Mouse (Mus musculus): ENCODE measurements at regions not wholly inside any gene's neighbourhood (a gene's known extent, or its start where the extent isn't known, plus 50 kb on each side); places are given as distances from the start of the nearest gene placed in this dataset.

DNA sequence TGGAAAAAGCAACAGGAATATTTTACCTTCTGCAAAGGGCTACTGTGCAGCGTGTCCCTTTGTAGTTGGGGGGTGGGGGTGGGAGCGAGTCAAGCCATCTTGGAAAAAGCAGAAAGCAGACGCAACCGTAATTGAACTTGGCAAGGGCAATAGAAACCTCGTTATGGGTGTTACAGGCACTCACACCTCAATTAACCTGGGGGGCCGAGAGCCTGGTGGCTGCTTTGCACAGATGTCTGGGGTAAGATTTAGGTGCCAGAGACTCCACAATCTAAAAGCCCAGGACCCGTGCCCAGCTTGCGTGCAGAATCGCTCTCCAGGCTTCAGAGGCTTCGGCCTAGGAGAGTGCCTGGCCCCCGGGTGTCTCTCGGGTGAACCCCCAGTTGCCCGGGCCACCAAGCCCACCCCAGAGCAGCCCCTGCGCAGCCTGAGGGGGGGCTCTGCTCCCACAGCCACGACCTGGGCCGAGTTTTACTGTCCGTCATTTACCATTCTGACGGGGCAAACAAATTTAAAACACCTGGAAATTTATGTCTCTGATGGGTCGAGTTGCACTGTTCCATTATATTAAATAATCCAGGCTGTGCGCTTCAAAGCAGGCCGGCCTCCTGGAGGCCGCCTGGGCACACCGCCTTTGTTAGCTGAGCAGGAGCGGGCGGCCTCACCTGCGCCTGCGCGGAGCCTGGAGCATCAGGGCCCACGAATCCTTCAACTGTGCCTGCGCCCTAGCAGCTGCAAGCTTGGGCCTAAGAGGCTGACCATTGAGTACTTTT, 212.4 kb downstream of the Srbd1 start:
- H3K9me3 ChIP-seq: peaks cover 5% of the 10 kb centered on the region; the same call in 1 of the 2 replicates
- no peak; the same call in 1 of the 2 replicates for ATAC-seq (ENCODE audit: insufficient number of reproducible peaks, insufficient read depth, low FRiP score, low TSS enrichment)
- no peak overlapping the region for H3K4me3 ChIP-seq
- 33% methylated on average over 30 of the region's 30 CpGs for WGBS
- H3K4me2 ChIP-seq (replicated peaks): no peak overlapping the region
- H3K4me1 ChIP-seq: peaks cover 25% of the 10 kb centered on the region
- no peaks in the 10 kb centered on the region for H3K36me3 ChIP-seq
- 0 out of 2 replicates have a peak, but pooled peaks cover 3% of the 10 kb centered on the region for H3K27me3 ChIP-seq
- peak overlapping the region; percentile 67 for H3K27ac ChIP-seq
- no peak overlapping the region for H3K9ac ChIP-seq

DNA sequence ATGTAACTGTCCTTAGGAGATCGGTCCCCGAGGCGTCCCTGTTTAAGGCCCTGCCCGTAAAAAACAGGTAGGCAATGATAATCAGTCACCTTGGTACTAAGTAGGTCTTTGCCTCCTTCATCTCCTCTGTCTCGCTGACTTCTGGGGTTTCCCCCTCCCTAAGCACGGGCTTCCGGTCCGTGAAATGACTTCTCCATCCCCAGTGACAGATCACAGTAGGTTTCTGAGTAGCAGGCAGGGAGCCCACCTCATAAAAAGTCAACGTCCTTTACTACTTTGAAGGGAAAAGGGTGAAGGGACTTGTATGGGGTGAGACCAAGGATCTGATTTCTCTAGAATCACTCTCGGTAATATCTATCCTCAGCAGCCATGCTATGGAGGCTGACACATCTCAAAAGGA, 213.0 kb downstream of the Srbd1 start:
- ATAC-seq (ENCODE audit: insufficient number of reproducible peaks, insufficient read depth, low FRiP score, low TSS enrichment): no peak
- WGBS: 73% methylated on average over 10 of the region's 10 CpGs
- H3K27ac ChIP-seq: peak overlapping the region; percentile 67; the same call in 1 of the 2 replicates
- no peak overlapping the region for H3K4me3 ChIP-seq
- no peaks in the 10 kb centered on the region for H3K27me3 ChIP-seq
- H3K9me3 ChIP-seq: peaks cover 1% of the 10 kb centered on the region; the same call in 1 of the 2 replicates
- no peak overlapping the region for H3K4me2 ChIP-seq (replicated peaks)
- H3K36me3 ChIP-seq: no peaks in the 10 kb centered on the region
- H3K9ac ChIP-seq: no peak overlapping the region
- H3K4me1 ChIP-seq: peaks cover 25% of the 10 kb centered on the region

DNA sequence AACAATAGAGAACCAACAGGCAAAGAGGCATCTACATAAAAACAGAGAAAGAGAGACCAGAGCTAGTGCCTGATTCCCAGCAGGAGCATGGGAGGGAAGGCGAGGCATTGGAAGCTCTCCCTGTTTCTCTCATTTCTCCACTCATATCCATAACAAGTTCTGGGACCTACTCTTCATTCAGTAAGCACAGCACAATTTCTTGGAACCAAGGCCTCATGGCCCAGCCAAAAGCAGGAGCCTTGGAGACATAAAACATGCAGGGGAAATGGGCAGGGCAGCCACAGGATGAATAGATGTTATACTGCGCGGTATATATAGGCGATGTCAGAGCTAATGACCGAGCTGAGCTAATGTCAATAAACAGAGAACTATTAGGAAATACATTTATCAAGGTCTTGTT, 214.2 kb downstream of the Srbd1 start:
- Histone ChIP-seq H3K9ac (no peak overlapping the region), H3K27ac (no peak overlapping the region), H3K4me1 (peaks cover 25% of the 10 kb centered on the region)

DNA sequence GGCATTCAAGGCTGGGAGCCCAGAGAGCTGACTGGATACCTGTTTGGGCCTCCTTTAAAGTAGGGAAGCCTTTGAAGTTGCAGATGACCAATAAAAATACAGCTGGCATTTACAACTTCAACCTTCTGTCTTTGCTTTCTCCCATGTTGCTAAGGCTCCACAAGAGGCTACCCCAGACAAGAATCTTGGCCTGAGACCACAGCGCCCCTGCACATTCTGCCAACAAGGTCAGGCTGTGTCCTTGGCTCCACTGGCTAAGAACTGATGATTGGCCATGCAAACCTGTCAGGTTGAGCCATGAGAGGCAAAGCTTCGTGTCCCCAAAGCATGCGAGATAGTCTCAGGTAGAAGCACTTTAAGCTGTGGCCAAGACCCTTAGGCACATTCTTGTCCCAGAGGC, 214.6 kb downstream of the Srbd1 start:
- H3K9ac ChIP-seq: no peak overlapping the region
- WGBS: 85% methylated on average over 3 of the region's 3 CpGs
- 0 out of 2 replicates have a peak, but pooled peaks cover 3% of the 10 kb centered on the region for H3K27me3 ChIP-seq
- no peaks in the 10 kb centered on the region for H3K36me3 ChIP-seq
- H3K9me3 ChIP-seq: no peaks in the 10 kb centered on the region
- H3K27ac ChIP-seq: no peak overlapping the region
- ATAC-seq (ENCODE audit: insufficient number of reproducible peaks, insufficient read depth, low FRiP score, low TSS enrichment): no peak
- H3K4me3 ChIP-seq: no peak overlapping the region
- H3K4me2 ChIP-seq (replicated peaks): no peak overlapping the region
- H3K4me1 ChIP-seq: peaks cover 25% of the 10 kb centered on the region

More for the DNA sequence above, 214.2 kb downstream of the Srbd1 start:
- H3K4me3 ChIP-seq: no peak overlapping the region
- H3K27me3 ChIP-seq: 0 out of 2 replicates have a peak, but pooled peaks cover 1% of the 10 kb centered on the region
- H3K4me2 ChIP-seq (replicated peaks): no peak overlapping the region
- H3K9me3 ChIP-seq: no peaks in the 10 kb centered on the region
- no peaks in the 10 kb centered on the region for H3K36me3 ChIP-seq
- no peak for ATAC-seq (ENCODE audit: insufficient number of reproducible peaks, insufficient read depth, low FRiP score, low TSS enrichment)
- 79% methylated on average over 5 of the region's 5 CpGs for WGBS

DNA sequence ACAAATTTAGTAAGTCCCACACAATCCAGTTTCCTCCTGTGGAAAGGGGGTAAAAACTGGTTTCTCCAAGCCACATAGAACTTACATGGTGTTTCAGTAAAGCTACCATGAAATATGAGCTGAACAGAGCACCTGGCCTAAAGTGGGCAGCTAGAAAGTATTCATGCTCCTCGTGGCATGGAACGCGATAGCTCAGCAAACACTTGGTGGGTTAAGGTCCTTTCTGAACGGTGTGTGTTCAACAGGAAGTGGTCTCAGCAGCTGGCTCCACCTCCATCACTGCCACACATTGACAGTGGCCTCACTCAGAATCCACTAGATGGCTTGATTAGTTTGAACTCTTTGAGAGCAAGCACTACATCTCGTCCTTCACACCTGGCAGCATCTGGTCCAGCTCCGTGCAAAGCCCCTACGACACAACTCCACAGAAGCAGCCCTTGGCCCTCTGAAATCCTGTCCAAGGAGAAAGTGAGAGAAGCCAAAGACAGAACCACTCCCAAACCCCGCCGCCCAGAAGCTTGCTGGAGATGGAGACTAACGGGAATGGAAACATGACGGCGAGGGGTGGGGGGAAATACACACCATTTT, 215.2 kb downstream of the Srbd1 start:
- no peak overlapping the region for H3K27ac ChIP-seq
- 78% methylated on average over 12 of the region's 12 CpGs for WGBS
- H3K4me3 ChIP-seq: no peak overlapping the region
- H3K9me3 ChIP-seq: no peaks in the 10 kb centered on the region
- no peaks in the 10 kb centered on the region for H3K36me3 ChIP-seq
- H3K27me3 ChIP-seq: 0 out of 2 replicates have a peak, but pooled peaks cover 3% of the 10 kb centered on the region
- H3K4me2 ChIP-seq (replicated peaks): no peak overlapping the region
- no peak for ATAC-seq (ENCODE audit: insufficient number of reproducible peaks, insufficient read depth, low FRiP score, low TSS enrichment)
- H3K4me1 ChIP-seq: peaks cover 25% of the 10 kb centered on the region
- H3K9ac ChIP-seq: no peak overlapping the region

DNA sequence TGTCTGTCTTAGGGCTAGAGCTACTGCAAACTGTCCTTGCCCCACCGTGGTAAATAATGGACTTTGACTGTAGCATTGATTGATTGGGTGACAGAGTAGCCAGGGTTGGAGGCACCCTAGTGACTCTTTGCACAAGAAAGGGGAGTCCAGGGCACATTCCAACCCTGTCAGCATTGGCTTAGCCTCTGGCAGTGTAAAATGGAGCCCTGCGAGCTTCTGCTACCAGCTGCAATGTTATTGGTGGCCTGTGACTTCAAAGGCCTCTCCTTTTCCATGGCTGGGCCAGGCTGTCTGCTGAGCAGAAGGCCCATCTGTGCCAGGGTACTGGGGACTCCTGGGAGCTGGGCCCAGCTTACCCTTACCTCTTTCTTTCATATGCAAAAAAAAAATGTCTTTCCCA, 216.4 kb downstream of the Srbd1 start:
- no peak for ATAC-seq (ENCODE audit: insufficient number of reproducible peaks, insufficient read depth, low FRiP score, low TSS enrichment)
- 0 out of 2 replicates have a peak, but pooled peaks cover 3% of the 10 kb centered on the region for H3K27me3 ChIP-seq
- no peaks in the 10 kb centered on the region for H3K9me3 ChIP-seq
- H3K4me1 ChIP-seq: peaks cover 27% of the 10 kb centered on the region
- H3K36me3 ChIP-seq: no peaks in the 10 kb centered on the region
- no peak overlapping the region for H3K4me2 ChIP-seq (replicated peaks)
- H3K4me3 ChIP-seq: no peak overlapping the region
- WGBS: 54% methylated on average over 2 of the region's 2 CpGs
- H3K9ac ChIP-seq: no peak overlapping the region
- H3K27ac ChIP-seq: no peak overlapping the region

DNA sequence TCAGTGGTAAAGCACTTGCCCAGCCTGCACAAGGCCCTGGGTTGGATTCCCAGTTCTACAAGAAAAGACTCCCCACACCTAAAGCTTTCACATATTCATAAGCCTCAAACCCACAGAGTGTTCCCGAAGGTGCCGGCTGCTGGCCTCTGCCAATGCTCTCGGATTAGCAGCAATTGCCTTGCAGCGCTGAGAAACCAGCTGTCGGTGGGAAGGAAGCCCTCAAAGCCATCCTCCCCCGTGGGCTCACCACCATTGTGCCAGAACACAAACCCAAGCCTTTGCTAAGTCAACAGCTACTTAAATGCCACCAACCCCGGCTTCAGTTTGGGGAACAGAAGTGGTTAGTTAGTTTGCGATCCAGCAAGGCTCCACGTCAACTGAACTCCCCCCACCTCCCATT, 217.7 kb downstream of the Srbd1 start:
- Histone ChIP-seq H3K4me1 (peaks cover 21% of the 10 kb centered on the region), H3K4me2 (replicated peaks) (no peak overlapping the region), H3K9ac (no peak overlapping the region), H3K27me3 (0 out of 2 replicates have a peak, but pooled peaks cover 3% of the 10 kb centered on the region), H3K4me3 (no peak overlapping the region), H3K9me3 (no peaks in the 10 kb centered on the region), H3K36me3 (no peaks in the 10 kb centered on the region), H3K27ac (no peak overlapping the region)
- no peak for ATAC-seq (ENCODE audit: insufficient number of reproducible peaks, insufficient read depth, low FRiP score, low TSS enrichment)
- WGBS: 74% methylated on average over 9 of the region's 9 CpGs

DNA sequence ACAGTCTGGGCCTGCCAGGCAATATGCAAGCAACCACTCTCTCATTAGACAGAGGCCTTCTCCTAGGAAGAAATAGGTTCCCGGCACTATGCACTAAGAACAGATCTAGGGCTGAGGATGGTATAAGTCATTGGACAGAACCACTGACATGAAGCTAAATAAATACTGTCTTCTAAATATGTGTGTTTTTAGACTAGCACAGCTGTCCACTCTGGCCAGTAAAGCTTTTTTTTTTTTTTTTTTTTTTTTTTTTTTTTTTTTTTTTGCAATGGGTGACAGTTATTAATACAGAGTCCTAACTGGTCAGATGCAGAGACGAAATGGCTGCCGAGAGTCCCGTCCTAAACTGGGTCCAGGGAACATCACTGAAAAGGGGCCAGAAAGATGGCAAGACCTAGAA, 218.9 kb downstream of the Srbd1 start:
- H3K27ac ChIP-seq: no peak overlapping the region
- ATAC-seq (ENCODE audit: insufficient number of reproducible peaks, insufficient read depth, low FRiP score, low TSS enrichment): no peak
- no peaks in the 10 kb centered on the region for H3K36me3 ChIP-seq
- H3K9ac ChIP-seq: no peak overlapping the region
- H3K4me3 ChIP-seq: no peak overlapping the region
- H3K9me3 ChIP-seq: no peaks in the 10 kb centered on the region
- H3K27me3 ChIP-seq: 0 out of 2 replicates have a peak, but pooled peaks cover 3% of the 10 kb centered on the region
- WGBS: 90% methylated on average over 4 of the region's 4 CpGs
- peaks cover 18% of the 10 kb centered on the region for H3K4me1 ChIP-seq
- H3K4me2 ChIP-seq (replicated peaks): no peak overlapping the region

DNA sequence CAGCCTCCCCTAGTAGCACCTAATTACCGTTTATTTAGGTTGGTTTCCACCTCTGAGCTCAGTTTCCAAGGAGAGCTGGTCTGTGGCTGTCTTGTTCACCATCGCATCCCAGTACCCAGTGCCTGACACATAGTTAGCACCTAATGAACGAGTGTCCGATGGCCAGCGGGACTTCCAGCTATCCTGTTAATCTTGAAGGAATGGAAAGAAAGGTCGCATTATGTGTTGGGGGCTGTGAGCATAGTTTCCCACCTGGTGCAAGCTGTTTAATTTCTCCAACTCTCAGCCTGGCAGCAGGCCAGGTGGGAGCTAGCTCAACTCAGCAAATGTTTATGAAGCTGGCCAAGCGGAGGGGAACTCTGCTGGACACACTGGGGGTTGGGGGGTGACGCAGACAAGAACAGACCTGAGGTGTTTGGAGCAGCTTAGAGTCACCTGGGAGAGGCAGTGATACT, 223.7 kb downstream of the Srbd1 start:
- Histone ChIP-seq H3K4me2 (replicated peaks) (no peak overlapping the region), H3K4me1 (peaks cover 19% of the 10 kb centered on the region), H3K36me3 (no peaks in the 10 kb centered on the region), H3K9me3 (no peaks in the 10 kb centered on the region), H3K27ac (no peak overlapping the region), H3K4me3 (no peak overlapping the region), H3K9ac (no peak overlapping the region), H3K27me3 (0 out of 2 replicates have a peak, but pooled peaks cover 3% of the 10 kb centered on the region)
- 62% methylated on average over 8 of the region's 8 CpGs for WGBS
- ATAC-seq (ENCODE audit: insufficient number of reproducible peaks, insufficient read depth, low FRiP score, low TSS enrichment): no peak

DNA sequence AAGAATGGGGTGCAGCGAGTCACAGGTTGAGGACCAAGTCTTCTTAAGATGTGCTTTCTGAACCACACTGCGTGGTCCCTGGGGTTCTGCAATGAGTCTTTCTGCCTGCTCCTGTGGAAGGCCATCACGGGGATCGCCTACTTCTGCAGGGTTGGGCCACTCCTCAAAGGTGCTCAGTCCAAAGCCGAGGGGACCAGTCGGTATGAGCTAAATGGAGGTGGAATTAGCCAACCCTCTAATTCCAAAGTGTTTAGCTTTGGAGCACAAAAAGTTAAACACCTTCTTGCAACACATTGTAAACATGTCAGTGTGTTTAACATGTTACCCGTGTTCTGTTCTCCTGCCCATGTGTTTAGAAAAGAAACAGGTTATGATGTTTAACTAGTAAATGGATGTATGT, 225.1 kb downstream of the Srbd1 start:
- H3K27ac ChIP-seq: no peak overlapping the region
- H3K27me3 ChIP-seq: no peaks in the 10 kb centered on the region
- H3K36me3 ChIP-seq: no peaks in the 10 kb centered on the region
- H3K4me1 ChIP-seq: peaks cover 19% of the 10 kb centered on the region
- no peaks in the 10 kb centered on the region for H3K9me3 ChIP-seq
- no peak overlapping the region for H3K4me2 ChIP-seq (replicated peaks)
- ATAC-seq (ENCODE audit: insufficient number of reproducible peaks, insufficient read depth, low FRiP score, low TSS enrichment): no peak
- H3K9ac ChIP-seq: no peak overlapping the region
- whole genome bisulfite sequencing: 87% methylated on average over 7 of the region's 7 CpGs
- H3K4me3 ChIP-seq: no peak overlapping the region

DNA sequence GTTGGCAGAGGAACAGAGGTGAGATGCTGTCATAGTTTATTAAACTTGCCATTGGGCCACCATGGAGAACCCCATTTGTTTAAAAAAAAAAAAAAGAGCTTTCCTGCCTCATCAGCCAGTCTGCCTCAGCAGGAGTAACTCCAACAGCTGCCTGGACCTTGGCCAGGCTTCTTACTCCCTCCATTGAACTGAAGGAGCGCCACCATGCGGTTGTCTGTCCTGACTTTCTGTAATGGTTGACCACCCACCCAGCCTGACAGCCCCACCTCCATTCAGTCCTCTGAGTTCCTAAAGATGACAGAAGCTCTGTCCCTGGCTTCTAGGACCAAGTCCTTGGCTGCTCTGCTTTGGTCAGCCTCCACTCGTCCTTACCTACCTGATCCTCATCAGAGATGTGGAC, 227.8 kb upstream of the Six2 start:
- Histone ChIP-seq H3K4me1 (peaks cover 8% of the 10 kb centered on the region; the same call in 1 of the 2 replicates), H3K9me3 (no peaks in the 10 kb centered on the region), H3K9ac (no peak overlapping the region), H3K36me3 (no peaks in the 10 kb centered on the region), H3K4me3 (no peak overlapping the region), H3K4me2 (replicated peaks) (no peak overlapping the region), H3K27me3 (no peaks in the 10 kb centered on the region), H3K27ac (no peak overlapping the region)
- ATAC-seq (ENCODE audit: insufficient number of reproducible peaks, insufficient read depth, low FRiP score, low TSS enrichment): no peak
- WGBS: 89% methylated on average over 3 of the region's 3 CpGs

DNA sequence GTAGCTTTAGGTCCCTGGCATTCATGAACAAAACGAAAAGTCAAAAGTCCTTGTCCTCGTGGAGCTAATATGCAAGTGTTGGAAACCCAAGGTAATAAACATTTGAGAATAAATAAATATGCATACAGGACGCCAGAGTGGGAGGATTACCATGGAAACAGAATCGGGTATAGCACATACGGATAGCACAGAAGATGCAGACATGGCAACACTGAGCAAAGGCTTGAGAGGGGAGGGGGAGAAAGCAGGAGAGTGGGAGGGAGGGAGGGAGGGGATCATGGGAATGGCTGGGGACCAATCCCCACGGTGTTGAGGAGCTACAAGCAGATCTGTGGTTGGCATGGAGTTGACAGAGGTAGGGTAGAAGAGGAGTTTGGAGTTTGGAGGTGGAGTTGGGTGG, 226.0 kb upstream of the Six2 start:
- no peak for ATAC-seq (ENCODE audit: insufficient number of reproducible peaks, insufficient read depth, low FRiP score, low TSS enrichment)
- no peaks in the 10 kb centered on the region for H3K9me3 ChIP-seq
- H3K4me1 ChIP-seq: 0 out of 2 replicates have a peak, but pooled peaks cover 5% of the 10 kb centered on the region
- no peak overlapping the region for H3K9ac ChIP-seq
- H3K36me3 ChIP-seq: no peaks in the 10 kb centered on the region
- H3K27ac ChIP-seq: no peak overlapping the region
- no peak overlapping the region for H3K4me2 ChIP-seq (replicated peaks)
- no peak overlapping the region for H3K4me3 ChIP-seq
- H3K27me3 ChIP-seq: no peaks in the 10 kb centered on the region
- 74% methylated on average over 6 of the region's 6 CpGs for WGBS

All from embryonic facial prominence, embryonic 12.5 days (tissue).